Mouse (Mus musculus) midbrain, embryonic 13.5 days (tissue): ENCODE measurements around the gene Ubac2. TPM values are rescaled to one million over a fixed set of nuclear protein-coding genes. Genes with fewer than 3 reads are reported as not detected.

Experiments used
- ATAC-seq: fragments of 200-750 bp; cut with Nextera tagmentation; 2 replicates; pipeline ENCODE4 v1.8.0; 2017; ENCODE audit warnings: mild to moderate bottlenecking, moderate TSS enrichment, moderate library complexity
- H3K27ac ChIP-seq: fragments of 300-500 bp; sonication (generic); 2 replicates; pipeline ENCODE4 v1.5.1; 2015; ENCODE audit warnings: inconsistent platforms, mild to moderate bottlenecking, moderate library complexity
- H3K27me3 ChIP-seq: fragments of 300-500 bp; sonication (generic); 2 replicates; pipeline ENCODE4 v1.6.1; 2015; ENCODE audit warnings: mild to moderate bottlenecking, inconsistent platforms
- H3K36me3 ChIP-seq: fragments of 300-500 bp; sonication (generic); 2 replicates; pipeline ENCODE4 v1.6.1; 2015; ENCODE audit warnings: mild to moderate bottlenecking, inconsistent platforms
- H3K4me1 ChIP-seq: fragments of 300-500 bp; sonication (generic); replicated peaks from 2 replicates; pipeline ENCODE4 v1.6.1; 2015; ENCODE audit warnings: inconsistent platforms
- H3K4me2 ChIP-seq: fragments of 300-500 bp; sonication (generic); replicated peaks from 2 replicates; pipeline ENCODE4 v1.6.1; 2015; ENCODE audit warnings: moderate library complexity, mild to moderate bottlenecking, inconsistent platforms
- H3K4me3 ChIP-seq: fragments of 300-500 bp; sonication (generic); replicated peaks from 2 replicates; pipeline ENCODE4 v1.5.1; 2015; ENCODE audit warnings: mild to moderate bottlenecking, inconsistent platforms
- H3K9ac ChIP-seq: fragments of 300-500 bp; sonication (generic); replicated peaks from 2 replicates; pipeline ENCODE4 v1.6.1; 2015; ENCODE audit warnings: mild to moderate bottlenecking, inconsistent platforms
- H3K9me3 ChIP-seq: fragments of 300-500 bp; sonication (generic); 2 replicates; pipeline ENCODE4 v1.6.1; 2016; ENCODE audit warnings: mild to moderate bottlenecking, inconsistent platforms
- WGBS: fragments of 180-500 bp; shearing (Covaris S2); methylation state at CpG from one replicate; pipeline ENCODE4 v1.1.7; 2015; 5-methylcytosine and 5-hydroxymethylcytosine counted together
- polyA plus RNA-seq: library from polyadenylated mRNA; unstranded; fragments of >200 nt; fragmentation: Nextera tagmentation; extraction: Ambion mirVana; gene quantifications from 2 replicates; pipeline ENCODE4 v1.2.1, GENCODE M21; 2015

Gene Ubac2
- polyA plus RNA-seq, 1 experiment from 2014 or later = 51.2 TPM

GRCm38 (mm10) chr14:122000346-122001105, 122.1 kb downstream of the Ubac2 start:
- ATAC-seq = 0 out of 2 replicates have a peak, but pooled peaks have one; percentile 25
- no peaks in the 10 kb centered on the region for H3K4me1 ChIP-seq
- H3K27me3 ChIP-seq = no peaks in the 10 kb centered on the region
- no peaks in the 10 kb centered on the region for H3K9me3 ChIP-seq
- H3K4me2 ChIP-seq = no peak overlapping the region
- H3K9ac ChIP-seq = no peak overlapping the region
- no peak overlapping the region for H3K27ac ChIP-seq
- WGBS = 93% methylated on average over 17 of the region's 17 CpGs
- no peak overlapping the region for H3K4me3 ChIP-seq
- peaks cover 35% of the 10 kb centered on the region for H3K36me3 ChIP-seq

GRCm38 (mm10) chr14:122002224-122002623, 123.8 kb downstream of the Ubac2 start:
- no peaks in the 10 kb centered on the region for H3K27me3 ChIP-seq
- H3K27ac ChIP-seq = no peak overlapping the region
- ATAC-seq = no peak
- WGBS = 87% methylated on average over 7 of the region's 7 CpGs
- H3K4me2 ChIP-seq = no peak overlapping the region
- H3K9me3 ChIP-seq = no peaks in the 10 kb centered on the region
- H3K4me3 ChIP-seq = no peak overlapping the region
- H3K4me1 ChIP-seq = no peaks in the 10 kb centered on the region
- H3K36me3 ChIP-seq = peaks cover 20% of the 10 kb centered on the region; the same call in 1 of the 2 replicates
- no peak overlapping the region for H3K9ac ChIP-seq

- peaks cover 15% of the 10 kb centered on the region for H3K36me3 ChIP-seq
- no peaks in the 10 kb centered on the region for H3K27me3 ChIP-seq
Observed at GRCm38 (mm10) chr14:122003812-122004211, 125.4 kb downstream of the Ubac2 start.

GRCm38 (mm10) chr14:122008261-122008660, 129.8 kb downstream of the Ubac2 start:
- H3K9ac ChIP-seq = no peak overlapping the region
- 90% methylated on average over 4 of the region's 4 CpGs for WGBS

More at GRCm38 (mm10) chr14:122003812-122004211, 125.4 kb downstream of the Ubac2 start:
- ATAC-seq = no peak
- H3K4me1 ChIP-seq = no peaks in the 10 kb centered on the region
- no peak overlapping the region for H3K4me2 ChIP-seq
- no peak overlapping the region for H3K27ac ChIP-seq
- H3K9me3 ChIP-seq = no peaks in the 10 kb centered on the region
- no peak overlapping the region for H3K9ac ChIP-seq
- no peak overlapping the region for H3K4me3 ChIP-seq

GRCm38 (mm10) chr14:122009502-122009901, 131.1 kb downstream of the Ubac2 start:
- no peak overlapping the region for H3K4me2 ChIP-seq
- H3K4me1 ChIP-seq = no peaks in the 10 kb centered on the region
- no peak overlapping the region for H3K9ac ChIP-seq
- no peaks in the 10 kb centered on the region for H3K9me3 ChIP-seq
- H3K4me3 ChIP-seq = no peak overlapping the region
- H3K27ac ChIP-seq = no peak overlapping the region
- H3K36me3 ChIP-seq = peaks cover 34% of the 10 kb centered on the region
- no peak for ATAC-seq
- 96% methylated on average over 13 of the region's 13 CpGs for WGBS
- H3K27me3 ChIP-seq = no peaks in the 10 kb centered on the region

More at GRCm38 (mm10) chr14:122008261-122008660, 129.8 kb downstream of the Ubac2 start:
- H3K4me1 ChIP-seq = no peaks in the 10 kb centered on the region
- no peak for ATAC-seq
- peaks cover 31% of the 10 kb centered on the region for H3K36me3 ChIP-seq
- H3K4me2 ChIP-seq = no peak overlapping the region
- H3K9me3 ChIP-seq = no peaks in the 10 kb centered on the region
- no peak overlapping the region for H3K4me3 ChIP-seq
- H3K27ac ChIP-seq = no peak overlapping the region
- no peaks in the 10 kb centered on the region for H3K27me3 ChIP-seq

- Histone ChIP-seq H3K36me3 (peaks cover 37% of the 10 kb centered on the region), H3K4me3 (no peak overlapping the region), H3K4me2 (no peak overlapping the region), H3K4me1 (no peaks in the 10 kb centered on the region), H3K27ac (0 out of 2 replicates have a peak overlapping the region, but pooled peaks have one; percentile 14), H3K27me3 (no peaks in the 10 kb centered on the region), H3K9ac (no peak overlapping the region), H3K9me3 (no peaks in the 10 kb centered on the region)
- ATAC-seq = no peak
- WGBS = 87% methylated on average over 7 of the region's 7 CpGs
Observed at GRCm38 (mm10) chr14:122010301-122010700, 131.9 kb downstream of the Ubac2 start.

GRCm38 (mm10) chr14:122011768-122012167, 133.3 kb downstream of the Ubac2 start:
- ATAC-seq = no peak
- WGBS = 95% methylated on average over 8 of the region's 8 CpGs
- no peak overlapping the region for H3K27ac ChIP-seq

GRCm38 (mm10) chr14:122012193-122012592, 133.8 kb downstream of the Ubac2 start:
- Histone ChIP-seq H3K27me3 (no peaks in the 10 kb centered on the region), H3K4me2 (no peak overlapping the region), H3K36me3 (peaks cover 37% of the 10 kb centered on the region), H3K9me3 (no peaks in the 10 kb centered on the region), H3K4me1 (no peaks in the 10 kb centered on the region), H3K9ac (no peak overlapping the region), H3K27ac (no peak overlapping the region), H3K4me3 (no peak overlapping the region)
- no peak for ATAC-seq
- WGBS = 84% methylated on average over 5 of the region's 5 CpGs

More at GRCm38 (mm10) chr14:122011768-122012167, 133.3 kb downstream of the Ubac2 start:
- Histone ChIP-seq H3K9me3 (no peaks in the 10 kb centered on the region), H3K4me3 (no peak overlapping the region), H3K27me3 (no peaks in the 10 kb centered on the region), H3K36me3 (peaks cover 37% of the 10 kb centered on the region), H3K4me1 (no peaks in the 10 kb centered on the region), H3K9ac (no peak overlapping the region), H3K4me2 (no peak overlapping the region)

GRCm38 (mm10) chr14:122012814-122013213, 134.4 kb downstream of the Ubac2 start:
- WGBS = 81% methylated on average over 13 of the region's 13 CpGs
- Histone ChIP-seq H3K27me3 (no peaks in the 10 kb centered on the region), H3K27ac (no peak overlapping the region), H3K4me3 (no peak overlapping the region), H3K4me1 (no peaks in the 10 kb centered on the region), H3K36me3 (peaks cover 37% of the 10 kb centered on the region), H3K4me2 (no peak overlapping the region), H3K9ac (no peak overlapping the region), H3K9me3 (no peaks in the 10 kb centered on the region)
- ATAC-seq = no peak

GRCm38 (mm10) chr14:122013417-122013951, 135.1 kb downstream of the Ubac2 start:
- H3K36me3 ChIP-seq = peaks cover 41% of the 10 kb centered on the region

GRCm38 (mm10) chr14:122017958-122018357, 139.5 kb downstream of the Ubac2 start:
- no peak overlapping the region for H3K9ac ChIP-seq
- H3K4me2 ChIP-seq = no peak overlapping the region
- H3K27me3 ChIP-seq = no peaks in the 10 kb centered on the region
- H3K4me1 ChIP-seq = no peaks in the 10 kb centered on the region
- peaks cover 44% of the 10 kb centered on the region for H3K36me3 ChIP-seq
- 89% methylated on average over 2 of the region's 2 CpGs for WGBS
- no peak overlapping the region for H3K27ac ChIP-seq
- ATAC-seq = no peak
- no peak overlapping the region for H3K4me3 ChIP-seq
- no peaks in the 10 kb centered on the region for H3K9me3 ChIP-seq

More at GRCm38 (mm10) chr14:122013417-122013951, 135.1 kb downstream of the Ubac2 start:
- Histone ChIP-seq H3K4me2 (no peak overlapping the region), H3K27ac (no peak overlapping the region), H3K9me3 (no peaks in the 10 kb centered on the region), H3K27me3 (no peaks in the 10 kb centered on the region), H3K4me3 (no peak overlapping the region), H3K4me1 (no peaks in the 10 kb centered on the region), H3K9ac (no peak overlapping the region)
- no peak for ATAC-seq
- 86% methylated on average over 14 of the region's 14 CpGs for WGBS

- Histone ChIP-seq H3K9ac (no peak overlapping the region), H3K4me1 (no peaks in the 10 kb centered on the region), H3K27me3 (no peaks in the 10 kb centered on the region), H3K9me3 (no peaks in the 10 kb centered on the region), H3K36me3 (peaks cover 45% of the 10 kb centered on the region), H3K4me3 (no peak overlapping the region), H3K4me2 (no peak overlapping the region), H3K27ac (no peak overlapping the region)
- 94% methylated on average over 2 of the region's 2 CpGs for WGBS
- no peak for ATAC-seq
Observed at GRCm38 (mm10) chr14:122019389-122019788, 141.0 kb downstream of the Ubac2 start.
